19 mouse cellular contexts compared by ENCODE assay signal in genomic region chr10:107700944-107701343, GRCm38 (mm10). TPM values are rescaled to one million over a fixed set of nuclear protein-coding genes. Genes with fewer than 3 reads are reported as not detected.
"Had no signal": no experiment of that assay in that cellular context is flagged by ENCODE, and none has a peak within 500 bp of the region (broad histone marks: within the 10 kb centered on the region; RNA-seq: fewer than 3 reads in every experiment).

No protein-coding gene starts in this region.

- H3K4me1 ChIP-seq: heart, embryonic 10.5 days; heart, embryonic 12.5 days; heart, embryonic 13.5 days; heart, embryonic 15.5 days; hindbrain, embryonic 10.5 days; hindbrain, embryonic 12.5 days; hindbrain, embryonic 13.5 days; hindbrain, embryonic 15.5 days; kidney, embryonic 15.5 days had no signal

- H3K4me3 ChIP-seq: heart, embryonic 10.5 days; heart, embryonic 12.5 days; heart, embryonic 13.5 days; heart, embryonic 15.5 days; hindbrain, embryonic 10.5 days; hindbrain, embryonic 12.5 days; hindbrain, embryonic 13.5 days; hindbrain, embryonic 15.5 days; kidney, embryonic 15.5 days; layer of hippocampus, adult 2 months; left cerebral cortex, adult 2 months had no signal

- H3K27me3 ChIP-seq: heart, embryonic 12.5 days; heart, embryonic 13.5 days; heart, embryonic 15.5 days; hindbrain, embryonic 12.5 days; hindbrain, embryonic 13.5 days; hindbrain, embryonic 15.5 days; kidney, embryonic 15.5 days had no signal

- H3K4me2 ChIP-seq: heart, embryonic 11.5 days; heart, embryonic 12.5 days; heart, embryonic 13.5 days; heart, embryonic 15.5 days; hindbrain, embryonic 12.5 days; hindbrain, embryonic 13.5 days; hindbrain, embryonic 14.5 days; hindbrain, embryonic 15.5 days; kidney, embryonic 15.5 days had no signal

- H3K27ac ChIP-seq: heart, embryonic 10.5 days; heart, embryonic 13.5 days; heart, embryonic 15.5 days; hindbrain, embryonic 10.5 days; hindbrain, embryonic 12.5 days; hindbrain, embryonic 13.5 days; hindbrain, embryonic 14.5 days; hindbrain, embryonic 15.5 days; hindbrain, postnatal 0 days; kidney, embryonic 15.5 days; kidney, postnatal 0 days; layer of hippocampus, adult 2 months; left cerebral cortex, adult 2 months had no signal

- H3K9me3 ChIP-seq: heart, embryonic 10.5 days; heart, embryonic 12.5 days; heart, embryonic 13.5 days; heart, embryonic 15.5 days; hindbrain, embryonic 10.5 days; hindbrain, embryonic 12.5 days; hindbrain, embryonic 13.5 days; hindbrain, embryonic 15.5 days; kidney, embryonic 15.5 days had no signal

- H3K36me3 ChIP-seq: heart, embryonic 10.5 days; heart, embryonic 12.5 days; heart, embryonic 13.5 days; heart, embryonic 15.5 days; hindbrain, embryonic 10.5 days; hindbrain, embryonic 12.5 days; hindbrain, embryonic 13.5 days; hindbrain, embryonic 15.5 days; kidney, embryonic 15.5 days had no signal

- H3K9ac ChIP-seq: heart, embryonic 12.5 days; heart, embryonic 13.5 days; heart, embryonic 15.5 days; hindbrain, embryonic 12.5 days; hindbrain, embryonic 13.5 days; hindbrain, embryonic 14.5 days; hindbrain, embryonic 15.5 days; kidney, embryonic 15.5 days had no signal

- ATAC-seq: hindbrain, embryonic 16.5 days; hindbrain, postnatal 0 days; inflammation-experienced regulatory T-cells, adult 6 months had no signal

RNA-seq across cellular contexts. Expression of gene Ptprq, which starts 18.9 kb away (rescaled TPM):
- polyA plus RNA-seq: heart, postnatal 0 days; inflammation-experienced regulatory T-cells, adult 6 months; intestine, embryonic 14.5 days had no signal
